Mouse (Mus musculus): ENCODE results near the gene Krtap29-1.

Gene Krtap29-1

DNA sequence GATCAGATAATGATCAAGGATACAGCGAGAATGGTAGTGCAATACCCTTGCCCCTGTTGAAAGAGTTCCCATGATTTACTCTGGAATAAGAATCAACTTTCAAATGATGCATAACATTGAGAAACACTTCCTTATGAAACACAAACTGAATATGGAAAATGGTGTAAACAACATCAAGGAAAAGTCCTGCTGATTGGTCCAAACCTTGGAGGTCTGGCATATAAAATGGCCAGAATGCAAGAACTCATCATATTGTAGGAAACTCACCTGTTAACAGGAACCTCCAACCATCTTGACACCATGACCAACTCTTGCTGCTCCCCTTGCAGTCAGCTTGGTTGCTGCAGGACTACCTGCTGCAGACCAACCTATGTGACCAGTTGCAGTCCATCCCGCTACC, 30.7 kb downstream of the Krtap29-1 start, which contains the start of gene Krtap9-5:
TSS of gene Krtap9-5 (plus strand) at position 301 of the 400 bp plus-strand sequence.
- no peak for DNase-seq (ENCODE audit: low spot score in 2 of 2)

DNA sequence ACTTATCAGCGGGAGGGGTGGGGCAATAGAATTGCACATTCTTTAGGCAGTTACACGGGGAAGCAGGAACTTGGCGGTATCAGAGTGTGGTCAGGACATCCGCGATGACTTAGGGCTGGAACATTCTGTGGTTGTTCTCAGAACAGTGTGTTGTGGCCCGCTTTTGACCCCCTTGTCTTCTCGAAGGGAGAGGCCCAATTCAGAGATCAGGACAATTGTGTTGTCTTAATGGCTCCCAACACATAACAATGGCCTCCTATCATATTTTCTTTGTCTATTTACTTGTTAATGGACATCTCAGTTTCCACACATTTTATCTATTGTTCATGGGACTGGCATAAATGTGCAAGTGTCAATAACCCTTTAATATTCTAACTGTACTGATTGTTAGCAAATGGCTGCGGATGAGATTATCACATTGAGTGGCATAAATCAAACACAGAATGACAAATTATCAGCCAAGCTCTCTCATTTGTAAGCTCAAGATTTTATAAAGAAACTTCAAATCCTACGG, 41.0 kb downstream of the Krtap29-1 start:
- no peak for DNase-seq (ENCODE audit: low spot score in 2 of 2)

DNA sequence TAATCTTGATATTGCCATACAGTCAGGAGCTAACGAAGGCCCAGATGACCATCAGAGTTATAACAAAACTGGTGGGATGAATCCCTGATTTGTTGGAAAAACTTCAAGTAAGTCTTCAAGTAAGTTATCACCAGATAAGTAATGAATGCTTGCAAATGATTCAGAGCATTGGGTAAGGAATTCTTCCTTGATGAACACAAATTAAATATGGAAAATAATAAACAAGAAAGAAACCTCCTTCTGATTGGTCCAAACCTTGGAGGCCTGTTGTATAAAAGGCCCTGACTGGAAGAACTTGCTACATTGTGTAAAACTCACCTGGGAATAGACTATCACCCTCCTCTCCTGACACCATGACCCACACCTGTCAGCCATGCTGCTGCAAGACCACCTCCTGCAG, 42.9 kb downstream of the Krtap29-1 start, which contains the start of gene Krtap31-2:
TSS of gene Krtap31-2 (plus strand) at position 301 of the 400 bp plus-strand sequence.
- DNase-seq (ENCODE audit: low spot score in 2 of 2) = no peak

All from left cerebral cortex, adult 9 months (tissue).